ENCODE assay signal across 8 mouse cellular contexts in genomic region chr8:40132662-40133257, GRCm38 (mm10).
DNase-seq lines count a peak whose midpoint lies in the region; ATAC-seq and TF ChIP-seq lines count a peak whose summit lies in the region.

No protein-coding gene starts in this region.

- intact Hi-C loops in heart, adult 2 months (cut with DNase I): no loop called here

- peak; percentile 74 for TF ChIP-seq CTCF in heart, adult 2 months (IDR thresholded peaks at IDR 0.05)

- 20% methylated on average over 9 of the region's 9 CpGs for WGBS in heart, adult 2 months
- WGBS in heart, embryonic 10.5 days: 26% methylated on average over 9 of the region's 9 CpGs
- 22% methylated on average over 9 of the region's 9 CpGs for WGBS in hindbrain, embryonic 16.5 days
- WGBS in heart, embryonic 12.5 days: 20% methylated on average over 9 of the region's 9 CpGs

- H3K4me1 ChIP-seq in heart, adult 2 months (ENCODE audit: control insufficient read depth, insufficient read depth, low read length): no peaks in the 10 kb centered on the region
- no peaks in the 10 kb centered on the region for H3K4me1 ChIP-seq in heart, embryonic 10.5 days
- H3K4me1 ChIP-seq in hindbrain, embryonic 16.5 days (ENCODE audit: control insufficient read depth, insufficient read depth, low read depth, low read length): no peaks in the 10 kb centered on the region
- H3K4me1 ChIP-seq in heart, embryonic 12.5 days (replicated peaks): no peaks in the 10 kb centered on the region

- peak; percentile 71; the same call in 1 of the 2 replicates for ATAC-seq in hindbrain, embryonic 16.5 days
- ATAC-seq in megakaryocyte progenitor cell, adult 5-6 weeks (replicated peaks; ENCODE audit: poor library complexity): peak; percentile 76
- ATAC-seq in heart, embryonic 12.5 days (ENCODE audit: insufficient number of reproducible peaks, low FRiP score): no peak

- no peak overlapping the region for H3K9ac ChIP-seq in heart, adult 2 months (ENCODE audit: low read depth, low read length)
- no peak overlapping the region for H3K9ac ChIP-seq in hindbrain, embryonic 16.5 days (ENCODE audit: low read depth, low read length)
- H3K9ac ChIP-seq in heart, embryonic 12.5 days: no peak overlapping the region

- no peak overlapping the region for H3K4me2 ChIP-seq in hindbrain, embryonic 16.5 days (ENCODE audit: low read length)
- H3K4me2 ChIP-seq in heart, embryonic 12.5 days: no peak overlapping the region

- no peaks in the 10 kb centered on the region for H3K36me3 ChIP-seq in heart, adult 2 months (ENCODE audit: control insufficient read depth, insufficient read depth, low read length)
- H3K36me3 ChIP-seq in heart, embryonic 10.5 days: no peaks in the 10 kb centered on the region
- H3K36me3 ChIP-seq in hindbrain, embryonic 16.5 days (ENCODE audit: control insufficient read depth, insufficient read depth, low read length): no peaks in the 10 kb centered on the region
- H3K36me3 ChIP-seq in heart, embryonic 12.5 days: no peaks in the 10 kb centered on the region

- no peak for TF ChIP-seq POLR2A in heart, adult 2 months (IDR thresholded peaks at IDR 0.05; ENCODE audit: insufficient read depth, low read depth, low read length)

- no peak overlapping the region for H3K4me3 ChIP-seq in heart, adult 2 months
- H3K4me3 ChIP-seq in heart, embryonic 10.5 days: no peak overlapping the region
- no peak overlapping the region for H3K4me3 ChIP-seq in hindbrain, embryonic 16.5 days (ENCODE audit: low read length)
- no peak overlapping the region for H3K4me3 ChIP-seq in heart, embryonic 12.5 days

- H3K27me3 ChIP-seq in heart, adult 2 months (ENCODE audit: control insufficient read depth, insufficient read depth, low read length): no peaks in the 10 kb centered on the region
- no peaks in the 10 kb centered on the region for H3K27me3 ChIP-seq in heart, embryonic 10.5 days (ENCODE audit: insufficient read depth, poor library complexity, severe bottlenecking)
- no peaks in the 10 kb centered on the region for H3K27me3 ChIP-seq in hindbrain, embryonic 16.5 days (replicated peaks; ENCODE audit: control insufficient read depth, insufficient read depth, low read length)
- H3K27me3 ChIP-seq in heart, embryonic 12.5 days (replicated peaks): no peaks in the 10 kb centered on the region

- no peaks in the 10 kb centered on the region for H3K79me2 ChIP-seq in heart, adult 2 months (replicated peaks; ENCODE audit: control insufficient read depth, insufficient read depth, low read length)

- H3K9me3 ChIP-seq in heart, embryonic 10.5 days: no peaks in the 10 kb centered on the region
- H3K9me3 ChIP-seq in hindbrain, embryonic 16.5 days (ENCODE audit: control insufficient read depth, low read length): no peaks in the 10 kb centered on the region
- H3K9me3 ChIP-seq in heart, embryonic 12.5 days (replicated peaks): no peaks in the 10 kb centered on the region

- no peak overlapping the region for H3K27ac ChIP-seq in heart, adult 2 months
- H3K27ac ChIP-seq in heart, embryonic 10.5 days: no peak overlapping the region
- H3K27ac ChIP-seq in hindbrain, embryonic 16.5 days (ENCODE audit: low read depth, low read length): no peak overlapping the region
- H3K27ac ChIP-seq in heart, embryonic 12.5 days (ENCODE audit: poor library complexity, severe bottlenecking): no peak overlapping the region

- no peak for DNase-seq in heart, adult 2 months
- DNase-seq in heart, embryonic 10.5 days (ENCODE audit: low spot score): no peak
- peak; percentile 5 to 11 for DNase-seq in B cell, adult 2 months
- DNase-seq in c-Kit-positive CD71-positive TER-119-positive erythroid progenitor cells, embryonic 14.5 days (ENCODE audit: low spot score): peak; percentile 0
- no peak for DNase-seq in thymus, postnatal 10 days (ENCODE audit: low spot score in 2 of 2)

- TF ChIP-seq EP300 in heart, adult 2 months (IDR thresholded peaks at IDR 0.05; ENCODE audit: insufficient read depth, low read depth, low read length): no peak

Comparison
In these comparisons a context has a peak if more than half of its experiments do, and no peak if none do; other contexts are left out.
1. DNase-seq: peak in B cell, adult 2 months (2 of 2) and c-Kit-positive CD71-positive TER-119-positive erythroid progenitor cells, embryonic 14.5 days (single experiment); none in heart, adult 2 months (0 of 2), heart, embryonic 10.5 days (single experiment) and thymus, postnatal 10 days (0 of 2).